ENCODE assay signal across 10 mouse cellular contexts in the genomic region with DNA sequence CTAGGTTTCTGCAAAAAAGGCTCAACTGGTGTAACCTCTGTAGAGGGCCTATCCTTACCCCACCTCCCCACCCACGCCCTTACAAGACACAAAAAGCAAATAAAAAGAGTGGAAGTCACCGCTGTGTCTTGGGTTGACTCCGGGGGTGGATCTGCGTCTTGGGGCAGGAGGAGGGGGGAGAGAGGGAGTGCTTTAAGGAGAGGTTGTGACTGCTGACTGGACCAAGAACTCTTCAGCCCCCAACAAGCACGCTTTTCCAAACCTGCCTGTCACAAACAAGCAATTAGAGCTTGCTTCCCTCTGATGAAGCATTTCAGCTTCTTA. TPM values are rescaled to one million over a fixed set of nuclear protein-coding genes. Genes with fewer than 3 reads are reported as not detected.
DNase-seq lines count a peak whose midpoint lies in the region; ATAC-seq and TF ChIP-seq lines count a peak whose summit lies in the region.
"Had no signal": no experiment of that assay in that cellular context is flagged by ENCODE, and none has a peak within 500 bp of the region (broad histone marks: within the 10 kb centered on the region; RNA-seq: fewer than 3 reads in every experiment).

No protein-coding gene starts in this region.

- intact Hi-C loops in gastrocnemius, postnatal 14 days (cut with DNase I; ENCODE audit: low total_unique reads), result no loop called here

- no peak for DNase-seq in heart, postnatal 4 days
- no peak for DNase-seq in embryonic facial prominence, embryonic 11.5 days (ENCODE audit: low spot score)
- DNase-seq in adrenal gland, adult 18-20 months (ENCODE audit: low spot score in 2 of 2), result no peak
- DNase-seq in gastrocnemius, postnatal 14 days, result no peak

- H3K9me3 ChIP-seq in heart, embryonic 15.5 days (replicated peaks), result no peaks in the 10 kb centered on the region
- no peaks in the 10 kb centered on the region for H3K9me3 ChIP-seq in embryonic facial prominence, embryonic 11.5 days (replicated peaks; ENCODE audit: control insufficient read depth, low read length)
- H3K9me3 ChIP-seq in intestine, postnatal 0 days (ENCODE audit: control insufficient read depth), result no peaks in the 10 kb centered on the region
- no peaks in the 10 kb centered on the region for H3K9me3 ChIP-seq in neural tube, embryonic 14.5 days (ENCODE audit: control insufficient read depth, low read length)
- H3K9me3 ChIP-seq: G1E had no signal

- peaks cover 47% of the 10 kb centered on the region for H3K27me3 ChIP-seq in heart, embryonic 15.5 days
- peaks cover 31% of the 10 kb centered on the region for H3K27me3 ChIP-seq in embryonic facial prominence, embryonic 11.5 days (ENCODE audit: control insufficient read depth, insufficient read depth, low read length)
- H3K27me3 ChIP-seq in intestine, postnatal 0 days (replicated peaks; ENCODE audit: control insufficient read depth, insufficient read depth, low read length), result peaks cover 16% of the 10 kb centered on the region
- H3K27me3 ChIP-seq in neural tube, embryonic 14.5 days (ENCODE audit: control insufficient read depth, insufficient read depth, low read length), result peaks cover 8% of the 10 kb centered on the region

- H3K4me1 ChIP-seq in heart, embryonic 15.5 days (replicated peaks), result peaks cover 53% of the 10 kb centered on the region
- H3K4me1 ChIP-seq in embryonic facial prominence, embryonic 11.5 days (ENCODE audit: control insufficient read depth, insufficient read depth, low read length), result peaks cover 18% of the 10 kb centered on the region
- peaks cover 9% of the 10 kb centered on the region for H3K4me1 ChIP-seq in intestine, postnatal 0 days (replicated peaks; ENCODE audit: control insufficient read depth, insufficient read depth, low read length)
- H3K4me1 ChIP-seq in neural tube, embryonic 14.5 days (ENCODE audit: control insufficient read depth, insufficient read depth, low read length), result peaks cover 41% of the 10 kb centered on the region

- H3K4me3 ChIP-seq in heart, embryonic 15.5 days, result peak overlapping the region; percentile 85
- peak overlapping the region; percentile 53; the same call in 1 of the 2 replicates for H3K4me3 ChIP-seq in embryonic facial prominence, embryonic 11.5 days (ENCODE audit: low read depth, low read length)
- H3K4me3 ChIP-seq in intestine, postnatal 0 days (ENCODE audit: low read depth, low read length), result peak overlapping the region; percentile 66; the same call in 1 of the 2 replicates
- peak overlapping the region; percentile 65 for H3K4me3 ChIP-seq in neural tube, embryonic 14.5 days (ENCODE audit: low read depth, low read length)

- H3K9ac ChIP-seq in heart, embryonic 15.5 days, result peak overlapping the region; percentile 70
- peak overlapping the region; percentile 74 for H3K9ac ChIP-seq in embryonic facial prominence, embryonic 11.5 days (replicated peaks; ENCODE audit: low read length)
- H3K9ac ChIP-seq in intestine, postnatal 0 days (ENCODE audit: low read depth, low read length), result 0 out of 2 replicates have a peak overlapping the region, but pooled peaks have one; percentile 65
- no peak overlapping the region for H3K9ac ChIP-seq in neural tube, embryonic 14.5 days (replicated peaks; ENCODE audit: low read depth, low read length)

- H3K4me2 ChIP-seq in heart, embryonic 15.5 days, result peak overlapping the region; percentile 97
- H3K4me2 ChIP-seq in embryonic facial prominence, embryonic 11.5 days (ENCODE audit: low read depth, low read length), result peak overlapping the region; percentile 92
- peak overlapping the region; percentile 95 for H3K4me2 ChIP-seq in intestine, postnatal 0 days (replicated peaks; ENCODE audit: low read depth)
- peak overlapping the region; percentile 86 for H3K4me2 ChIP-seq in neural tube, embryonic 14.5 days (ENCODE audit: low read depth, low read length)

- H3K36me3 ChIP-seq in heart, embryonic 15.5 days, result peaks cover 10% of the 10 kb centered on the region
- no peaks in the 10 kb centered on the region for H3K36me3 ChIP-seq in embryonic facial prominence, embryonic 11.5 days (replicated peaks; ENCODE audit: control insufficient read depth, insufficient read depth, low read depth, low read length)
- no peaks in the 10 kb centered on the region for H3K36me3 ChIP-seq in intestine, postnatal 0 days (ENCODE audit: control insufficient read depth, insufficient read depth)
- H3K36me3 ChIP-seq in neural tube, embryonic 14.5 days (ENCODE audit: control insufficient read depth, insufficient read depth, low read length), result no peaks in the 10 kb centered on the region

- peak overlapping the region; percentile 94; the same call in 1 of the 2 replicates for H3K27ac ChIP-seq in heart, embryonic 15.5 days
- no peak overlapping the region for H3K27ac ChIP-seq in embryonic facial prominence, embryonic 11.5 days (replicated peaks; ENCODE audit: low read depth, low read length)
- H3K27ac ChIP-seq in intestine, postnatal 0 days (ENCODE audit: low read depth, low read length), result 0 out of 2 replicates have a peak overlapping the region, but pooled peaks have one; percentile 87
- no peak overlapping the region; the same call in 1 of the 2 replicates for H3K27ac ChIP-seq in neural tube, embryonic 14.5 days (ENCODE audit: low read depth, low read length)

- no peak for ATAC-seq in heart, embryonic 15.5 days (replicated peaks; ENCODE audit: insufficient number of reproducible peaks, insufficient read depth, low FRiP score, low read depth)
- no peak for ATAC-seq in embryonic facial prominence, embryonic 11.5 days (replicated peaks; ENCODE audit: insufficient number of reproducible peaks, low FRiP score, low TSS enrichment, low read depth)
- ATAC-seq in intestine, postnatal 0 days, result no peak
- ATAC-seq in neural tube, embryonic 14.5 days (ENCODE audit: low read depth), result no peak
- ATAC-seq in frontal cortex, adult (ENCODE audit: low TSS enrichment), result no peak

- WGBS in heart, embryonic 15.5 days, result 50% methylated on average over 5 of the region's 5 CpGs
- WGBS in embryonic facial prominence, embryonic 11.5 days, result 15% methylated on average over 5 of the region's 5 CpGs
- WGBS in intestine, postnatal 0 days, result 24% methylated on average over 5 of the region's 5 CpGs
- 25% methylated on average over 5 of the region's 5 CpGs for WGBS in neural tube, embryonic 14.5 days

- no peak for TF ChIP-seq CTCF in intestine, postnatal 0 days (IDR thresholded peaks at IDR 0.05; ENCODE audit: low read depth)

RNA-seq across cellular contexts. Expression of gene Ppt2, which starts 0.3 kb away (rescaled TPM):
- polyA plus RNA-seq in heart, embryonic 15.5 days (2015; fragmentation: Nextera tagmentation; extraction: Ambion mirVana), result 22.9 and 24.8 TPM in 2 replicates
- total RNA-seq in heart, postnatal 4 days (2021), result 10 to 100 TPM; 37.8 to 41.8 TPM
- polyA plus RNA-seq in embryonic facial prominence, embryonic 11.5 days (2014; fragmentation: Nextera tagmentation; extraction: Ambion mirVana), result 19.4 and 20.0 TPM in 2 replicates
- polyA plus RNA-seq in intestine, postnatal 0 days (2015; fragmentation: Nextera tagmentation; extraction: Ambion mirVana), result 17.2 and 18.0 TPM in 2 replicates
- polyA plus RNA-seq in neural tube, embryonic 14.5 days (2014; fragmentation: Nextera tagmentation; extraction: Ambion mirVana), result 21.9 and 25.4 TPM in 2 replicates
- 10 to 100 TPM; 56.9 to 71.5 TPM for total RNA-seq in adrenal gland, adult 18-20 months (2021)
- 10 to 100 TPM; 35.7 to 38.9 TPM for total RNA-seq in gastrocnemius, postnatal 14 days (2021)

RNA-seq across cellular contexts. Expression of gene Prrt1, which starts 0.7 kb away (rescaled TPM):
- 0.42 and 1.2 TPM in 2 replicates for polyA plus RNA-seq in heart, embryonic 15.5 days (2015; fragmentation: Nextera tagmentation; extraction: Ambion mirVana)
- under 1 TPM; 0.52 to 0.91 TPM for total RNA-seq in heart, postnatal 4 days (2021)
- 0.10 and 0.11 TPM in 2 replicates for polyA plus RNA-seq in embryonic facial prominence, embryonic 11.5 days (2014; fragmentation: Nextera tagmentation; extraction: Ambion mirVana)
- polyA plus RNA-seq in intestine, postnatal 0 days (2015; fragmentation: Nextera tagmentation; extraction: Ambion mirVana), result 0.27 and 0.47 TPM in 2 replicates
- polyA plus RNA-seq in neural tube, embryonic 14.5 days (2014; fragmentation: Nextera tagmentation; extraction: Ambion mirVana), result 6.7 and 9.3 TPM in 2 replicates
- 10 to 100 TPM; 10.4 to 17.9 TPM for total RNA-seq in adrenal gland, adult 18-20 months (2021)
- total RNA-seq in gastrocnemius, postnatal 14 days (2021), result under 1 TPM; 0.27 to 0.47 TPM
- total RNA-seq: G1E had no signal
- polyA plus RNA-seq: erythroblast, embryonic 14.5 days; G1E had no signal

RNA-seq across cellular contexts. Expression of gene Egfl8, which starts 12.8 kb away (rescaled TPM):
- 1.3 and 2.2 TPM in 2 replicates for polyA plus RNA-seq in heart, embryonic 15.5 days (2015; fragmentation: Nextera tagmentation; extraction: Ambion mirVana)
- 1 to 10 TPM; 2.5 to 3.4 TPM for total RNA-seq in heart, postnatal 4 days (2021)
- polyA plus RNA-seq in embryonic facial prominence, embryonic 11.5 days (2014; fragmentation: Nextera tagmentation; extraction: Ambion mirVana), result 3.1 and 4.4 TPM in 2 replicates
- polyA plus RNA-seq in intestine, postnatal 0 days (2015; fragmentation: Nextera tagmentation; extraction: Ambion mirVana), result 2.5 and 2.7 TPM in 2 replicates
- 6.0 and 18.2 TPM in 2 replicates for polyA plus RNA-seq in neural tube, embryonic 14.5 days (2014; fragmentation: Nextera tagmentation; extraction: Ambion mirVana)
- total RNA-seq in adrenal gland, adult 18-20 months (2021), result 1 to 10 TPM; 1.9 to 3.9 TPM
- 10 to 100 TPM in 1 of 2 experiments, 1 to 10 TPM in 1; 5.4 to 11.1 TPM for total RNA-seq in gastrocnemius, postnatal 14 days (2021)

RNA-seq across cellular contexts. Expression of gene Fkbpl, which starts 16.0 kb away (rescaled TPM):
- 10.7 and 12.9 TPM in 2 replicates for polyA plus RNA-seq in heart, embryonic 15.5 days (2015; fragmentation: Nextera tagmentation; extraction: Ambion mirVana)
- total RNA-seq in heart, postnatal 4 days (2021), result 1 to 10 TPM; 6.1 to 9.5 TPM
- 16.2 and 16.6 TPM in 2 replicates for polyA plus RNA-seq in embryonic facial prominence, embryonic 11.5 days (2014; fragmentation: Nextera tagmentation; extraction: Ambion mirVana)
- polyA plus RNA-seq in intestine, postnatal 0 days (2015; fragmentation: Nextera tagmentation; extraction: Ambion mirVana), result 8.8 and 9.2 TPM in 2 replicates
- 11.5 and 14.8 TPM in 2 replicates for polyA plus RNA-seq in neural tube, embryonic 14.5 days (2014; fragmentation: Nextera tagmentation; extraction: Ambion mirVana)
- total RNA-seq in adrenal gland, adult 18-20 months (2021), result 10 to 100 TPM; 12.8 to 17.5 TPM
- total RNA-seq in gastrocnemius, postnatal 14 days (2021), result 1 to 10 TPM; 4.6 to 6.4 TPM

RNA-seq across cellular contexts. Expression of gene Atf6b, which starts 18.3 kb away (rescaled TPM):
- polyA plus RNA-seq in heart, embryonic 15.5 days (2015; fragmentation: Nextera tagmentation; extraction: Ambion mirVana), result 39.6 and 54.5 TPM in 2 replicates
- 10 to 100 TPM; 22.3 to 24.4 TPM for total RNA-seq in heart, postnatal 4 days (2021)
- polyA plus RNA-seq in embryonic facial prominence, embryonic 11.5 days (2014; fragmentation: Nextera tagmentation; extraction: Ambion mirVana), result 55.8 and 58.5 TPM in 2 replicates
- 22.9 and 23.1 TPM in 2 replicates for polyA plus RNA-seq in intestine, postnatal 0 days (2015; fragmentation: Nextera tagmentation; extraction: Ambion mirVana)
- polyA plus RNA-seq in neural tube, embryonic 14.5 days (2014; fragmentation: Nextera tagmentation; extraction: Ambion mirVana), result 71.8 and 92.5 TPM in 2 replicates
- total RNA-seq in adrenal gland, adult 18-20 months (2021), result 10 to 100 TPM; 46.5 to 48.6 TPM
- 10 to 100 TPM in 1 of 2 experiments, 1 to 10 TPM in 1; 8.9 to 11.0 TPM for total RNA-seq in gastrocnemius, postnatal 14 days (2021)

Comparison
In these comparisons a context has a peak if more than half of its experiments do, and no peak if none do; other contexts are left out.
1. H3K27ac ChIP-seq: peak in heart, embryonic 15.5 days (single experiment) and intestine, postnatal 0 days (single experiment); none in embryonic facial prominence, embryonic 11.5 days (single experiment) and neural tube, embryonic 14.5 days (single experiment).
2. Peak in every context shown above with its lines, with median percentiles within 50 percentile points of each other: H3K4me2 ChIP-seq and H3K4me3 ChIP-seq.